Mouse (Mus musculus) left cerebral cortex, postnatal 4 days (tissue): ENCODE results near the gene Retreg1. TPM values are rescaled to one million over a fixed set of nuclear protein-coding genes. Genes with fewer than 3 reads are reported as not detected.

Experiments
- DNase-seq: peaks from one replicate; pipeline ENCODE4 v3.0.0-alpha.2; 2022
- intact Hi-C: fragments of 180-260 bp; cut with DNase I; formaldehyde crosslinking; loops from one replicate; pipeline ENCODE4 v1.15.1; 2025
- total RNA-seq, 2 experiments: library from RNA; stranded (reverse); gene quantifications; 2 replicates each; pipeline ENCODE4 v1.2.3; 2021

The Retreg1 gene
- total RNA-seq = 10 to 100 TPM; 28.7 to 30.2 TPM

DNA sequence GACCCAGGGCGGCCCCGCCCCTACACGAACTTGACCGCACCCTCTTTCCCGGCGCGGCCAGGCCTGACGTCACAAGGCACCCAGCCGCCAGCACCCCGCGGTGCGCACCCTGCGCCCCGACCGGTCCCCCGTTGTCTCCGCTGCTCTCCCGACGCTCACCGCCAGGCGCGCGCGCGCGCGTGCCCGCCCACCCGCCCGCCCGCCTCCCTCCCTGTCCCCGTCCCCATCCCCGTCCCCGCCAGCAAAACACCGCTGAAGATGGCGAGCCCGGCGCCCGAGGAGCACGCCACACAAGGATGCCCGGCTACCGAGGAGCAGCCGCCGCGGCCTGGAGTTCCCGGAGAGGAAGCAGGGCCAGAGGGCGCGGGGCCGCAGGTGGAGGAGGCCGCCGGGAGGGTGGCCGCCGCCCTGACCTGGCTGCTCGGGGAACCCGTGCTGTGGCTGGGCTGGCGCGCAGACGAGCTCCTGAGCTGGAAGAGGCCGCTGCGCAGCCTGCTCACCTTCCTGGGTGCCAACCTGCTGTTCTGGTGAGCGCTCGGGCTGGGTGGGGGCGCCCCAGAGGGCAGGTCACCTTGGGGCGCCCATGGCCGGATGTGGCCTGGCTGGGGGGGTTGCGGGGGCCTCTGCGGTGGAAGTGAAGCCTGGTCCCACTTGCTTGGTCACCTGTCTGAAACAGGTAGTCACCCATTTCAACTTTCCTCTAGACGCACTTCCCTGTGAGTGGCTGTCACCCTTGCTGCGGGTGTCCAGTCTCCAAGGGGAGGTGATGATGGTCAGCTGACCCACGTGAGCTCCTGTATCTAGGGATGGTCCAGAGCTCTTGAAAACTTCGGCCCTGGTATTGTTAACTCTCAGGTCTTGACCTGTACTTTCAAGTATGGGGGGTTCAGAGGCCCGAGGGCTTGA is at the start of gene Retreg1:
Gene Retreg1, plus strand, starts transcription at position 95 of the 906 bp plus-strand sequence.
- intact Hi-C loops = no loop called here

DNA sequence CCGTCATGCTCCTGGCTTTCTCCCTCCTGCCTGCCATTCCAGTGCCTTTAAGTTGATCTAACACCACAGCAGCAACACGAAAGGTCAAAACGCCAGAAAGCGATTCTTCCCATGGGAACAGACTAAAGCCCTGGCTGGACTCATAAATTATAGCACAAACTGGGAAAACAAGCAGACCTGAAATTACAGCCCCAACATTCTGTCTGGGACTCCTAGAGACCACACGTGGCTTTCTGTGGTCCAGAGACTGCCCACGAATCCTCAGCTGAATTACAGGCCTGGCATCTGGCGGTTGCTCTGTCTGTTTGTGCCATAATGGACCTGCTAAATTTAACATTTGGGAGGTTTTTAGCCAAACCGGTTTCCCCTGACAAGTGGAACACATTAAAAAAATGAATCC is 48.9 kb upstream of the Retreg1 start:
- intact Hi-C loops = no loop called here
- no peak for DNase-seq

More for the DNA sequence above, at the start of gene Retreg1:
- peak; percentile 56 for DNase-seq

DNA sequence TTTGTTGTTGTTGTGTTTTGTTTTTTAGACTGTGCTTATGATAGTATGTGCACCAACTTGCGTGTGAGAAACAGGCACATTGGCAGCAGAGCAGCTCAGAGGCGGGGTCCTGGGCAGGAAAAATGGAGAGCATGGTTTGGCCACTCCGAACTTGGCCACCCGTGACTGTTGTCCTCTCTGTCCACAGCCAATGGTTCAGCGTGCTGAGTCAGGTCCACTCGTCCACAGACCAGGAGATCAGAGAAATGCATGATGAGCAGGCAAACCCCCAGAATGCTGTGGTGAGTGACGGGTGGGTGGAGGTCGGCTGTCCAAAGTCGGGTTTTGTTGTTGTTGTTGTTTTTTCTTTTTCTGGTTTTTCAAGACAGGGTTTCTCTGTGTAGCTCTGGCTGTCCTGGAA is 47.5 kb upstream of the Retreg1 start:
- DNase-seq = no peak
- intact Hi-C loops = no loop called here

DNA sequence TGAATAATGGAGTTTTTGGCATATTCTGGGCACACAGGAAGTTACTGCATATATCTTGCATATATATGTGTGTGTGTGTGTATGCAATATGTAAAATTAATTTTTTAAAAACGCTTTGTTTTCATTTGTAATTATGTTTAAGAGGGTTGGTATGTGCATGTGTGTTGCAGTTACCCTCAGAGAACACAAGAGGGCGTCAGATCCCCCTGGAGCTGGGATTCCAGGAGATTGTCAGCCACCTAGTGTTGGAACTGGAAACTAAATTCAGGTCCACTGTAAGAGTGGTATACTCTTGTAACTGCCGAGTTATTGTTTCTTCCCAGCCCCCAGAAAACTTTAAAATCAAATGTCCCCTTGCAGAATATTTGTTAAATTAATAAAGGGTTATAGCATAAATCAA is 46.6 kb upstream of the Retreg1 start:
- peak; percentile 45 for DNase-seq
- intact Hi-C loops = no loop called here

DNA sequence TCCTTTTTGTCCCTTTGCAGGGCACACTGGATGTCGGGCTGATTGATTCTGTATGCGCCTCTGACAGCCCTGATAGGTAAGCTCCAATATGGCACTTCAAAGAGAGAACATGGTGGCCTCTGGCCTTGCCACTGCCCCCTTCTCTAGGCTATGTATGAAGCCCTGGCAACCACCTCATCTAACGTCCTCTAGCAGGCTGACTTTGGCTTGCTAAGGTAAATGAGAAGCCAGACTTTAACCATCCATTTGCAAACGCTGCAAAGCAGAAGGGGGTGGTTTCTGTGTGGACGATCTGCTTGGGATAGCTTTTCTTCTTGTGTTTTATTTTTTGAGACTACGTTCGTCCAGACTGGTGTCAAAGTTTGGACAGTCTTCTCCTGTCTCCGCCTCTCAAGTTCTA is 45.8 kb upstream of the Retreg1 start:
- no peak for DNase-seq
- intact Hi-C loops = no loop called here

DNA sequence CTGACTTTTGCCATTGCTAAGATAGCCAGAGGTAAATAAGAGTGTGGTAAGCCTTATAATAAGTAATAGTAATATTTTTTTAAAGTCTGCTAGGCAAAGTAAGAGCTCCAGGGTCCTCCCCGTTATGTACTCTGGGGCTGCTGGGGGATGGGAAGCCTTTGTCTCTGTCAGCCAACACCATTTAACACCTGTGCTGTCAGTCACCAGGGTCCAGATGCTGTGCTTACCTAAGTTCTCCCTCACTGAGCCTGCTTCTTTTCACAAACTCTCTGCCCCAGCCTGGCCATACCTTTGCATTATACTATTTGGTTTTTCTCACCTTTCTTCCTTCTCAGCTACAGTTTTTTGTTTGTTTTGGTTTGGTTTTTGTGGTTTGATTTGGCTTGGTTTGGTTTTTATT is 45.1 kb upstream of the Retreg1 start:
- no peak for DNase-seq

DNA sequence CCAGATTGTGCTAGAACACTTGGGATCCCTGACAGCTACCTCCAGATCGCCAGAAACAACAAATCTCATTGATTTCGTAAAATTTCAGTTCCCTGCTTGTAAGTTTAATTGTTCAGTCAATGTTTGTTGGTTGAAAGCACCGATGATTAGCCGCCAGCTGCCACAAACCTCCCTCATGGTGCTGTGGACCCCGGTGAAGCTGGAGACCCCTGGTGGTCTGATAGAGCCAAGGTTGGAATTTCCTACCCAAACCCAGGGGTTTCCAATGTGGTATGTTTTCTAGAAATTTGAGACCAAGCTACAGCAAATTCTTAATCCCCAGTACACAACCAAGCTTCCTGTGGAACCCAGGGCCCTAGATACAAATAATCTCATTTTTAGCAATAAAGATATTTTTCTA is 41.3 kb upstream of the Retreg1 start:
- no peak for DNase-seq
- intact Hi-C loops = loop anchor here (2.0 kb wide), 1 partner anchor 69 kb away; no protein-coding TSS in a partner anchor

More for the DNA sequence above, 45.1 kb upstream of the Retreg1 start:
- intact Hi-C loops = no loop called here

DNA sequence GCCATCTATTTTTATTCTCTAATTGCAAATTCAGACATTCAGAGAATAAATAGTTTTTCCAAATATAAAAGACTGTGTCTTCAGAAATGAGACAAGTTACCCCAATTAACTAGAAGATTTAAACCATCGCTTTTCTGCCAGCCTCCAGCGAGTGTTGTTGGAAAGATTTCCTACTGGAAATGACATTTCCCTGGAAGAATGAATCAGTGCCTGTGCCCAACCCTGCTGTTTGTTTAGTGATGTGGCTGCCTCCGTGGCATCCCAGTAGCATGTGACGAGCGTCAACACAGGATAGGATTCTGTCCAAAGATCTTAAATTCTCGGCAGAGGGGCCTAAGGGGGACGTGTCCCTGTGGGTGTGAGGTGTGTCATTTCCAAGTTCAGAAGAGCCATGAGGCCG is 40.8 kb upstream of the Retreg1 start:
- no peak for DNase-seq
- intact Hi-C loops = no loop called here

DNA sequence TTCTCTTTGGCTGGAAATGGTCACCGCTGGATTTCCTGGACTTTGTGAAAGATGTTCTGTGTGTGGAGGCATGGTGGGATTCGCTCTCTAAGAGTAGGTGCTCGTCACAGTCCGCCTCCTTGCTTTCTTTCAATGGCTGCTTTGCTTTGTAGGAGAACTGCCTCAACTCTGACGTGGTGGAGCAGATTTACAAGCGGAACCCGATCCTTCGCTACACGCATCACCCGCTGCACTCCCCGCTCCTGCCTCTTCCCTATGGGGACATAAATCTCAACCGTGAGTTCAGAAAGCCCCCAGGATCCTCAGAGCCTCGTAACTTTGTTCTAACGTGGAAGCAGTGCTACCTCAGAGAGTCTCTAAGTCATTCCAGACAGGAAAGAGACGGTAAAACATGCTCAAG is 39.9 kb upstream of the Retreg1 start:
- intact Hi-C loops = no loop called here
- DNase-seq = no peak

DNA sequence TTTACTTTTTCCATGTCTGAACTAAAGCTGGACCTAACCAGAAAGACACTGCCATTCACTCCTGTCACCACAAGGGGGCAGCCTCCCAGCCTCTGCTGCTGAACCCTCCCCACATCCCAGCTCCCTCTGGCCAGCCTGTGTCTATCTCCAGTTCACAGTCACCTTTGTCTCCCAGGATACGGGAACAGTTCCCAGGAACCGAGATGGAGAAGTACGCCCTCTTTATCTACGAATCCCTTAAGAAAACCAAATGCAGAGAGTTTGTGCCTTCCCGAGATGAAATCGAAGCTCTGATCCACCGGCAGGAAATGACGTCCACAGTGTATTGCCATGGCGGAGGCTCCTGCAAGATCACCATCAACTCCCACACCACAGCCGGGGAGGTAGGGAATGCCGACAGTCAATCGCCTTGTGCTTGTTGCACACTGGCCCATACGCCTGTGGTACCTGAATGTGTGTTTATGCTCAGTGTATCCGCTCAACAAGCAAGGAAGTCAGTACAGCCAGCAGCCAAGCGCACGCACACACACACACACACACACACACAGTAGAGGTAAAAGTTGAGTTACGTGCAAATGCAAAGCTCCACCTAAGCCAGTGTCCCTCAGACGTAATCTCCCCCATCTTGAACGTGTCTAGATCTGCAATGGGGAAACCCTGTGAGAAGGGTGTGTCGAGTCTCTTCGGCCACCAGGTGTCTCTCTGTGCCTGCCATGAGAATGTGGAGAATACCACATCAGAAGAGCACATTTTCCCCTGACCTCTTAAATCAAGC is 37.5 kb upstream of the Retreg1 start:
- peak; percentile 73 for DNase-seq
- intact Hi-C loops = loop anchor here (5.0 kb wide), 1 partner anchor 152 kb away; no protein-coding TSS in a partner anchor

DNA sequence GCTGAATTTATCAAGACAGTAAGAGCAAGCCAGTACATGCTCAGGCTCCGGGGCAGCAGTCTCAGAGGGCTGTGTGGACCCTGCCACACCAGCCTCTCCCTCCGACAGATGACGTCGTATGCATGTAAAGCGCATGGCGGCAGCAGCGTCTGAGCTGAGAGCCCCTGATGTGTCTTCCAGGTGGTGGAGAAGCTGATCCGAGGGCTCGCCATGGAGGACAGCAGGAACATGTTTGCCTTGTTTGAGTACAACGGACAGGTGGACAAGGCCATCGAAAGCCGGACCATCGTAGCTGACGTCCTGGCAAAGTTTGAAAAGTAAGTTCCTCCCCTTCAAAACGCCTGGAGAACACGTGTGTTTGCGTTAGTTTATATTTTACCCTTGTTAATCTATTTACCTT is 36.6 kb upstream of the Retreg1 start:
- no peak for DNase-seq
- intact Hi-C loops = loop anchor here (5.0 kb wide), 1 partner anchor 151 kb away; no protein-coding TSS in a partner anchor

DNA sequence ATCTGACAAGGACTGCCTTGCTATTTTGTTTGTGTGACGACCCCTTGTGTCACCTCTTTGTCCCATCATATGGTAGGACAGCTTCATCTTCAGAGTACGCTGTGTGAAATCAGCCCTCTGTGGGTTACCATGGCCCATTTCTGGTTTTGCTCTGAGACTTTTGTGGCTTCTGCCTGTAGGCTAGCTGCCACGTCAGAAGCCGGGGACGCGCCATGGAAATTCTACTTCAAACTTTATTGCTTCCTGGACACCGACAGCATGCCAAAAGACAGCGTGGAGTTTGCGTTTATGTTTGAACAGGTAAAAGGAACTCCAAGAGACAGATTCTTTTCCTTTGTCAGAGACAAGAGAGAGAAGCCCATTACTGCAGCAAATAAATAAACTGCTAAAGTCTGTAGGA is 36.1 kb upstream of the Retreg1 start:
- intact Hi-C loops = loop anchor here (5.0 kb wide), 1 partner anchor 150 kb away; no protein-coding TSS in a partner anchor
- no peak for DNase-seq

DNA sequence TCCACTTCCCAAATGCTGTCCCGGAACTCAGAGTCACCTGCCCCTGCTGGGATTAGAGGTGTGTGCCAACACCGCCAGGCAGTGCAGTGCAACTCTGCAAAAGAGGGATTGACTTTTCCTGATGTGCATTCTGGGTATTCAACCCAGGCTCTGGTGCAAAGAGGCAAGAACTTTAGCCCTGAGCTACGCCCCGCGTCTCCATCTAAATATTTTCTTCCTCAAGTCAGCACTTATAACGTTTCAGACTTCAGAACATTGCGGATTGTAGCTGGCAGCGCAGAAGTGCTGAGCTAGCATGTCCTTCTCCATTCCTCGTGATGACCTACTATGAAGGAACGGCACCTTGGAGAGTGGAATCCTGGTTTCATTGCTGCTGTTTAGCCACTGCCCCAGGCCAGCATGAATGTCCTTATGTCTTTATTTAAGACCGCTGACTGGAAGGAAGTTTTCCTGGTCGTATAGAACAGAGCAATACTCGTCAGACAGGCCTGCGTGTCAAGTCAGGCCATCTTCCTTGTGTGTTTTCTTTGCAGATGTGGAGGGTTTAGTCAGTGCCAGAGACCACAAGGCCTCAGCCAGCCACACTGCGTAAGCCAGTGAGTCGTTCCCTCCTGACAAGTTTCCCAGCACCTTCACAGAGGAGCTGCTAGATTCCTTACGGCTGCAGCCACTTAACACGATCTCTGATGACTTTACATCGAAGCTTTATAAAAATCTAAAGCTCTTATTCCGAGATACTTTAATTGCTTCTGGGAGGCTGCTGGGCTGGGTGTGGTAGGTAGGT is 34.1 kb upstream of the Retreg1 start:
- no peak for DNase-seq
- intact Hi-C loops = loop anchor here (5.0 kb wide), 1 partner anchor 148 kb away; no protein-coding TSS in a partner anchor

DNA sequence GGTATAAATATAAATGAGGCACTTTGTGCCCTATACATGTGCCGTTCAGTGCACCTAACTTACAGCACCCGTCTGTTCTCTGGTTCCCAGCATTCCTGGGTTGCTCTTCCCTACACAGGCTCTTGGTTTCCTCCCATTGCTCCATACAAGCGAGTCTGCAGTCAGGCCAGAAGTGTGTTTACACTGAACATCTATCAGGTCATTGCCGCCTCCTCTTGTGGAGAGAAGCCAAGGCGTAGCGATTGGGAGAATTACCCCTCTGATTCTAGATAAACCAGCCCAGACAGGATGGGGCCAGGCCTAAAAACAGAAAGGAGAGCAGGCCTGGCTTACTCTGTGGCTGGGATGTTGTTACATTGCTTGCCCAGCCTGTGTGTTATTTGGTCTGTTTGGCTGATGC is 33.3 kb upstream of the Retreg1 start:
- no peak for DNase-seq
- intact Hi-C loops = loop anchor here (5.0 kb wide), 1 partner anchor 148 kb away; no protein-coding TSS in a partner anchor

DNA sequence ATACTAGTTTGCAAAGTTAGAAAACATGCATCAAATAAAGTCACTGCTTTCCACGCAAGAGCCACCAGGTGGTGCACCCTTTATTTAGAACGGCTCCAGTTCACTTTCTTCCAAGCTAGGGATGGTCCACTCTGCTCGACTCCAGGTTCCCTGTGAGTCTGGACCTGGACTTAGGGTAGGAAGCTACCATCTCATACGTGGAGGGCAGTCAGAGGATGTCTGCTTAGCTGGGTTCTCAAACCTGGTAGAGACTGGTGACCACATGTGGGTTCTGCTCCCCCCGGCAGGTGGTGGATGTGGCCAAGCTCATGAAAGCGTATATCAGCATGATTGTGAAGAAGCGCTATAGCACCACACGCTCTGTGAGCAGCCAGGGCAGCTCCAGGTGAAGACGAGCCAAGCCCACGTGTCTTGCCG is 31.1 kb upstream of the Retreg1 start:
- intact Hi-C loops = no loop called here

DNA sequence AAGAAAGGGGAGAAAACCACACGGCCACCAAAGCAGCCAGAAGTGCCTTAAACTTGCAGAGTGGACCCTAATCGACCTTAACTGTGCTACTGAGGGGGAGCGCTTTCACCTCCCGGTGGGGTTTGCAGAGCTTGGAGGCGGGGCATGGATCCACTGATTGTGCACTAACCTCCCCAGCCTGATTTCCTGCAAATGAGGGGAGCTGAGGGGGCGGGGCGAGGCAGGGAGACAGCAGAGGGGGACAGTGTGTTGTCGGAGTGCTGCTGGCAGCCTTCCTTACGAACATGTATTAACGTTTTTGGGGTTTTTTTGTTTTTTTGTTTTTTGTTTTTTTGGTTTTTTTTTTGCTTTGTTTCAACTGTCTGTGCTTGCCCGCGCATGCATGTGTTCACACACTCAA is 30.5 kb upstream of the Retreg1 start:
- intact Hi-C loops = no loop called here
- DNase-seq = no peak

More for the DNA sequence above, 31.1 kb upstream of the Retreg1 start:
- DNase-seq = no peak

DNA sequence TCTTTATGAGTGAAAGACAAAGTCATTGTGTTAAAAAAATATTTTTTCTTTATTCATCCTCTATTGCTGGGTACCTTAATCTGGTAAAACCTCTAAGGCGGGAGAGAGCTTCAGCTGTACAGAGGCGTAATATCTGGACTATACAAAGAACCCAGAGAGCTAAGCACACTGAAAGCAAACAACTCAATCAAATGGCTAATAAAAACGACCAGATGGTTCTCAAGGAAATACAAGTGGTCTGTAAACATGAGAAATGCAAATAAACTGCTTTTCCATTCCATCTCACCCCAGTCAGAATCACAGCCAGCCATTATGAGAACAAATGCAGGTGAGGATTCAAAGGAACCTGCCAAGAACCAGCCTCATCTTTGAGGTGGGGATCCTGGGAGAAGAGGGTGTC is 28.4 kb upstream of the Retreg1 start:
- DNase-seq = no peak
- intact Hi-C loops = no loop called here

DNA sequence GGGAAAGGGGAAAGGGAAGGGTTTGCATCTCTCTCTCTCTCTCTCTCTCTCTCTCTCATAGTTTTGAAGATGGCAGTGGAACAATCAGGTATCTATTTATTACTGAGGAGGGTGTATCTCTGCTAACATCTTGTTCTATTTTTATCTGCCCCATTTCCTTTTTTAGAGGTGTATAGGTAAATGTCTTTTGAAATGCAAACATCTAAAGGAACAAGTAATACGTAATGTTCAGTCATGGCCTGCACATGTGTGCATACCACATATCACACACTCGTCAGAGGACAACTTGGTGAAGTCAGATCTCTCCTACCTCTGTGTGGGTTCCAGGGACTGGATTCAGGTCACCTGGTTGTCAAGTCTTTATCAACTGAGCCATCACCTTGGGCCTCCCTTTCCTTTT is 25.8 kb upstream of the Retreg1 start:
- intact Hi-C loops = no loop called here
- DNase-seq = no peak

DNA sequence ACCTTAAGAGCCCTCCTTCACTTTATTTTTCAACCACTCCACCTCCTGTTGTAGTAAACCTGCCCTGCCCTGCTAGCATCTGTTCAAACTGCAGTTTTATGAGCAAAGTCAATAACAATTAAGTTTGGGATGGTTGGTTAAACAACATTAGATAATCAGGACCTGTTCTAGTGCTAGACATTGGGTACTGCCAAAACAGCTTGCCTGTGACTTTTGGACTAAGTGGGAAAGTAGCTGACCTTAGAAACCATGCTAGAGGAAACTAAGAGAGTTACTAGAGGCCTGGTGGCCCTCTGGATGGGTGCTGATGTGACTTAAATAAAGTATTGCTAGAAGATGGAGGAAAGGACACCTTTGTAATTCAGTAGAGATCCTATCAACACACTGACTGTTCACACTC is 21.0 kb upstream of the Retreg1 start:
- intact Hi-C loops = no loop called here
- DNase-seq = no peak

DNA sequence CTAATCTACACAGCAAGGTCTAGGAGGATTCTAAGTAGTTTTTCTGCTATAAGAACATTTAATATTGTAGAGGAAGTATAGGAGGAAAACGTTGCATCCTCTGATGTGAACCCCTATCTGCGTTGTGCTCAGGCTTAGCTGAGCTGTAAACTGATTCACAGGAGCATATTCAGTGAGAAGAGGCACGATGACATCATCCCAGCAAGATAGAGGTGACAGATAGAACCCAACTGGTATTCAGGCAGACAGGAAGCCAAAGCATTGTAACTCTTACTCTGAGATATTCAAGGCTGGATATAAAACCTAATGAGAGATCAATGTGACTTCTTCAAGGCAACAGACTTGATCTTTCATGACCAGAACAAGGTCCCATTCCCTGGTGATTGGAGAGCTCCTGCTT is 20.3 kb upstream of the Retreg1 start:
- DNase-seq = no peak
- intact Hi-C loops = no loop called here

DNA sequence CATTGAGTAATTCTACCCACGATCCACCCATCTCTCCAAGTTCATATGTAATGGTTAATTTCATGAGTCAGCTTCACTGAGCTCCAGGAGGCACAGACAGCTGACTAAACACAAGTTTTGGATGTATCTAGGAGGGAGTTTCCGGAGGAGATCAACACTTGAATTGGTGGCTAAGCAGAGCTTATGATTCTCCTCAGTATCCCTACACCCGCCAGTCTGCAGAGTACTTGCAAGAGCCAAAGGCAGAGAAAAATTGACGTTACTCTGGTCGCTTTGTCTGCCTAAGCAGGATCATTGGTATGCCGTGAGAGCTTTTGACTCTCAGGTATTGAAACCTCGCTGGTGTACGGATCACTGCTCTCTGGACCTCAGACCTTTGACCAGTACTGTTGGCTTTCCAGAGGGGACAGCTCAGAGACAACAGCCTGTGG is 16.4 kb upstream of the Retreg1 start:
- intact Hi-C loops = no loop called here
- no peak for DNase-seq
